Mouse (Mus musculus): ENCODE measurements around the gene Sync. TPM values are rescaled to one million over a fixed set of nuclear protein-coding genes. Genes with fewer than 3 reads are reported as not detected.
A peak's percentile ranks its signal among the peaks of the same experiment; 100 is the strongest.

The Sync gene
- total RNA-seq, 2 experiments from 2014 or later: 0.58 to 1.6 TPM

DNA sequence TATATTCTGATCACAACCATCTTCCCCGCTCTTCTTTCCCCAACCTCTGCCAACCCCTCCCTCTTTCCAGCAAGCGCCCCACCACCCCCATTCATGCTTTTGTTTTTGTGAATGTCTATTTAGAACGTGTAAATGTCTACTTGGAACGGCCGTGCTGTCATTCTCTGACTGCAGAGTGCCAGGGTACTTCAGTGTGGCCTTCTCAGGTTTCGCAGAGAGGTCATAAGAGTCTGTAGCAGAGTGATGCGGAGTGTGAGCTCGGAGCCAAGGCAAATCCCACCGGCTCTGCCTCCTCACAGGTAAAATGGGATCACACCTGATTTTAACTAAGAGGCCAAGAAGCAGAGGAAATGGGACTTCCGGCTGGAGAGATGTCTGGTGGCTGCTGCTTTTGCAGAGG is 11.7 kb downstream of the Sync start:
- DNase-seq: no peak
- intact Hi-C loops (cut with DNase I): no loop called here

GRCm38 (mm10) chr4:129303401-129303800 is 16.0 kb downstream of the Sync start:
- no peak for DNase-seq
- intact Hi-C loops (cut with DNase I): no loop called here

DNA sequence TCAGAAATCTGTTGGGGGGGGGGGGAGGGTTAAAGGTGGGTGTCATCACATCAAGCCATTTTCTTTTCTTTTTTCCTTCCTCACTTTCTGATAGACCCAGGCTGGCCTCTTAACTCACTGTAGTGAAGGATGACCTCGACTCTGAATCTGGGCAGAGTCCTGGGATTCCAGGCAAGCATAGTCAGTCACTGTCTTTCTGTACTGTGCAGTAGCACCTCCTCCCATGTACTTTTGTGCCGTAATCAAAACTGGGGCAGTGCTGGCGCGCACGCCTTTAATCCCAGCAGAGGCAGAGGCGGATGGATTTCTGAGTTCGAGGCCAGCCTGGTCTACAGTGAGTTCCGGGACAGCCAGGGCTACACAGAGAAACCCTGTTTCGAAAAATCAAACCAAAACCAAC is 16.4 kb downstream of the Sync start:
- no peak for DNase-seq
- intact Hi-C loops (cut with DNase I): no loop called here

DNA sequence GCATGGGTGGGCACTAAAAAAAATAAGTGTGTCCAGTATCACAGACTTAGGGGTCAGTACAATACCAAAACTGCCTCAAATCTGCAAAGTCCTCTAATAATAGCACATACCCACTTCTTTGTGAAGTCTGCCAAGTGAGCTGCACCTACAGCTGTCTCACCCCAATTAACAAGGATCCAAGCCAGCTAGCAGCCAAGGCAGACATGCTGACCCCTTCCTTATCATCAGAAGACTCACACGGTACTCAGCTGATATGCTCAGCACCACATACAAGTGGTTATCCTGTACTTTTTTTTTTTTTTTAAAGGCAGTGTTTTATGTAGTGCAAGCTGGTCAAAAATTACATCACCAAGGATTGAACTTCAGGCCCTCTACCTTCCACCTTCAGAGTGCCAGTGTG is 16.9 kb downstream of the Sync start:
- intact Hi-C loops (cut with DNase I): no loop called here
- no peak for DNase-seq

DNA sequence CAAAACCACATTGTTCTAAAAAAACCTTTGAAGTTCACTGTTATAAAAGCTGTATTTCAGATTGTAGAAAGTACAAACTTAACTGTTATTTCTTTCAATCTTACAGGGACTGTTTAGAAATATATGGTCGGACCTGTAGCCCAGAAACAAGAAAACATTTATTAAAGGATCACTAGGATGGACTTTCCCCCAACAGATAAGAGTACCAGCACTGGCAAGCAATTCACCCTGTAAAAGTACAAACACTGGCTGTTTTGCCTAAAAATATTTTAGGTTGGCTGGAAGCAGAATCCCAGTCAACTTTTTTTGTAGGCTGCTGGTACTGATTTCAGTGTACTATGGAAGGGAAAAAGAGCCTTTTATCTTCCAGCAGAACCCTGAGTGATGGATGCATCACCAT is 20.5 kb downstream of the Sync start:
- intact Hi-C loops (cut with DNase I): no loop called here
- DNase-seq: no peak

DNA sequence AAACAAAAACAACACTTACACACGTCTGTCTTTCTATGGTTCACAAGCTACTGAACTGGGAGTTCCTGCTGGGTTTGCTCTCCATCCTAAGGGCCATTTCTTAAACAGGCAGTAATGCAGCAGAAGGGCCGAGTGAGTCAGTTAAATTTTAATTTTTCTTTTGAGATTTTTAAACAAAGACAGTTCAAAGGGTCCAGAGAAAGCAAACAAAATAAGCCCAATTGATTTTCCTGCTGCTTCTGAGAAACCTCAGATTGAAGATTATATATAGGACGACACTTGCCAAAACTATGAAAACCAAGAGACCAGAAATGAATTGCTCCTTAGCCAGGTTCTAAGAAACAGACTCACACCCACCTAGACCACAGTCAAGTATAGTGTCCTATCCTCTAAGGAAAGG is 26.5 kb downstream of the Sync start:
- intact Hi-C loops (cut with DNase I): no loop called here

DNA sequence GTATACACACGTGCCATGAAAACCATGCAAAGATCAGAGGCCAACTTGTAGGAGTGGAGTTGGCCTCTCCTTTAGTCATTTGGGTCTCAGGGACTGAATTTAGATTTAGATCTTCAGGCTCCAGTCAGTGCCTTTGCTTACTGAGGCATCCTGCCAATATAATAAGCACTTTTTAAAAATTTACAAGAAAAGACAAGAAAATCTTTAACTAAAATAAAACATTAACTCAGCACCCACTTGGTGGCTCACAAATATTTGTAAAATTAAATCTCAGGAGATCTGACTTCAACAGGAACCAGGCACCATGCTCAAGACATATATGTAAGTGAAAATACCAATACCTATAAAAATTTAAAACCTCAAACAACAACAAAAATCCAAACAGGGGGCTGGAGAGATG is 33.5 kb downstream of the Sync start:
- no peak for DNase-seq
- intact Hi-C loops (cut with DNase I): no loop called here

More for the DNA sequence above, 26.5 kb downstream of the Sync start:
- no peak for DNase-seq

DNA sequence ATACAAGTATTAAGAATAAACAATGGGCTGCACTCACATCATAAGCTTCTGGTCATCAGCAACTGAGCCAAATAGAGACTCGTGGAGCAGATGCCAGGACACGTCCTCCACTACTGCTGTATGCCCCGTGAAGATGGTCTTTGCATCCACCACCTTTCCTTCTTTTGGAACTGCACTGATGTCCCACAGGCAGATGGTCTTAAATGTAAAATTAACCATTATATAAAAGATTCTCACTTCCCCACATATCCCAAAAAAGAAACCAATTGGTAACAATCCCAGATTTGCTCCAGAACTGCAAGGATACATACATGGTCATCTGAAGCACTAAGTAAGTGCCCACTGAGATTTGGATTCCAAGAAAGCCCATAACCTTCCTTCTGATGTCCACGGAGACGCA is 34.6 kb downstream of the Sync start:
- no peak for DNase-seq
- intact Hi-C loops (cut with DNase I): no loop called here

GRCm38 (mm10) chr4:129323491-129323890 is 36.1 kb downstream of the Sync start:
- intact Hi-C loops (cut with DNase I): no loop called here

DNA sequence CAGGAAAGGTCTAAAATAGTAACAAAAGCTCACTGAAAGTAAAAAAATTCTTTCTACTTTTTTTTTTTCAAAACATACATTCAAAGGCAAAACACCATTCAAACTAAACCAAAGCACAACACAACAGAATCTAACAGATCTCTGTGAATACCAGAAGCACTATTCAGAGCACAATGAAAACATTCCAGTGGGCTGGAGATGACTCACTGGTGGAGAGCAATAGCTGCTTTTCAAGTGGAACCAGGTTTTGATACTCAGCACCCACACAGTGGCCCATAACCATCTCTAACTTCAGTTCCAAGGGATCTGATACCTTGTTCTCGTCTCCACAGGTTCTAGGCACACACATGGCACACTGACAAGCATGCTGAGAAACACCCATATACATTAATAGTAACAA is 37.3 kb downstream of the Sync start:
- DNase-seq: no peak
- intact Hi-C loops (cut with DNase I): no loop called here

More at GRCm38 (mm10) chr4:129323491-129323890, 36.1 kb downstream of the Sync start:
- DNase-seq: no peak

DNA sequence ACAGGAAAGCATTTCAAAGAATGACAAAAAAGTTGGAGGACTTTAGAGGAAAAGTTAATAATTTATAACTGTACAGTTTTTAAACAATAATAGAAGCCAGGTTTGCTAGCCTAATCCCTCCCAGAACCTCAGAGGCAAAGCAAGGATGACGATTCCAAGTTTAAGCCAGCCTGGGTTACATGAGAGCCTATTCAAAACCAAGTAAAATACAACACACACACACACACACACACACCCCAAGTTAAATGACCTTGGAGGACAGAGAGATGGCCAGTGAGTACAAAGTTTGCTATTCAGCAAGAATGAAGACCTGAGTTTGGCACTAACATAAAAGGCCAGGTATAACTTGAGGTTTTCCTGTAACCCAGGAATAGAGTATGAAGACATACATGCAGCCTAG is 38.8 kb downstream of the Sync start:
- DNase-seq: no peak
- intact Hi-C loops (cut with DNase I): no loop called here

DNA sequence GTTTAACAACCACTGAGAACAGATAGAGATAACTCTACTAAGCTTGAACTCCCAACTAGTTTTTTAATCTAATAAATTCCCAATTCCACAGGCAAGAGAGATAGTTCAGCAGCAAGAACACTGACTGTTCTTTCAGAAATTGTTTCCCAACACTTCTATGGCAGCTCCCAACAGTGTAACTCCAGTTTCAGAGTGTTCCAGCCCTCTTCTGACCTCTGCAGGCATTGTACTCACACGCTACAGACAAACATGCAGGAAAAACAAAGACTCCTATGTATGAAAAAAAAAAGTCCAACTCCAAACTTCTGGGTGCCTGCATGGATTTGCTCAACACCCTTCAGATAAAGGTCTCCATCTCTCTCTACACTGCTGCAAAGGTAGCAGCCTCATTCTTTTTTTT is 45.4 kb downstream of the Sync start:
- intact Hi-C loops (cut with DNase I): no loop called here
- DNase-seq: no peak

- intact Hi-C loops (cut with DNase I): no loop called here
Observed at GRCm38 (mm10) chr4:129334677-129335215, 47.3 kb downstream of the Sync start.

DNA sequence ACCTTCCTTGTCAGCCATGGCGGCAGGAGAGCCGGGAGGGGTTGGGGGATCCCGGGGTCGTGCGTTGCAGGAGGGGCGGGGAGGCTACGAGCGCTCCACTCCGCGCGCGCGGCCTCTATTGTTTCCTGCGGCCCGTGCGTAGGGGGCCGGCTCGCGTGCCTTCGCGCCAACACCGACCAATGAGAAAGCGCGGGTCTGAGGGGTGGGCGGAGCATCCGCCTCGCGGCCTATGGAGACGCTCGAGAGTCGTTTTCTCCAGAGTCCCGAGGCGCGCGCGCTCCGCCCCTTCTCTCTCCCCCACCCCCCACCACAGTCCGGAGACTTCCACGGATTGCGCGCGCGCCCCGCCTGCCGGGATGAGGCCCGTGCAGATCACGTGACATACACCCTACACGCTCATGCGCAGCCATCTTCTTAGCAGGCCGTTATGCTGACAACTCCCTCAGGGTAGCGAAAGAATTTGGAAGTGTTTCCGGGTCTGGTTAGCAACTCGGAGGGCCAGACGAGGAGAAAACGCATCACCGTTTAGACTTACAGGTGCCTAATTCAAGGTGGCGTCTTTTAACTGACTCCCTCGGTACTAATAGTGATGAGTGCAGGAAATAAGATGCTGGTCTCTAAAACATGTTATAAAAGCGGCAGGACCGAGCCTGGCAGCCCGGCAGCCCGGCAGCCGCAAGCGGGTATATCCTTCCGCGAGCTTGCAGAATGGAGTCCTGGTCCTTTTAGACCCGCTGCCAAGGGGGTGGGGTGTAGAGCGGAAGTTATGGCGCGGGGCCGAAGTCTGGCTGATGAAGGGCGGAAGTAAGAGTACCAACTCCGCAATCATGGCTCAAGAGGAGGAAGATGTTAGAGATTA is 48.0 kb downstream of the Sync start, which contains the start of the genes Rbbp4 and Zbtb8os:
Rbbp4 (minus strand) TSS at position 155 of the 859 bp plus-strand sequence.
Zbtb8os (plus strand) TSS at position 480 of the 859 bp plus-strand sequence.
- intact Hi-C loops (cut with DNase I): no loop called here
- DNase-seq: peak; percentile 99

More at GRCm38 (mm10) chr4:129334677-129335215, 47.3 kb downstream of the Sync start:
- no peak for DNase-seq

GRCm38 (mm10) chr4:129336291-129336690 is 48.9 kb downstream of the Sync start:
- DNase-seq: no peak
- intact Hi-C loops (cut with DNase I): no loop called here

DNA sequence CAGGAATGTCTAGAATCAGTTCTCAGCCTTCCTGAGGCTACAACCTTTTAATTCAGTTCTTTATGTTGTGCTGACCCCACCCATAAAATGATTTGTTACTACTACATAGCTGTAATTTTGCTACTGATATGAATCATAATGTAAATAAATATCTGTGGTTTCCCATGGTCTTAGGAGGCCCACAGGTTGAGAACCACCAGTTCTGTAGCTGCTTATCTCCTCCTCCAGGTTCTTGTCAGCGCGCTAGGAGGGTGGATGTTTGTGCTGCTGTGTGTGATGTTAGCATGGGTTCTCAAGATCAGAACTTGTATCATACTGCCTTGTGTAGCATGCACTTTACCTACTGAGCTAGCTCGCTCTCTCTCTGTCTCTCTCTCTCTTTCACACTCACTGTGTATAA is 52.3 kb downstream of the Sync start:
- intact Hi-C loops (cut with DNase I): no loop called here
- DNase-seq: no peak

DNA sequence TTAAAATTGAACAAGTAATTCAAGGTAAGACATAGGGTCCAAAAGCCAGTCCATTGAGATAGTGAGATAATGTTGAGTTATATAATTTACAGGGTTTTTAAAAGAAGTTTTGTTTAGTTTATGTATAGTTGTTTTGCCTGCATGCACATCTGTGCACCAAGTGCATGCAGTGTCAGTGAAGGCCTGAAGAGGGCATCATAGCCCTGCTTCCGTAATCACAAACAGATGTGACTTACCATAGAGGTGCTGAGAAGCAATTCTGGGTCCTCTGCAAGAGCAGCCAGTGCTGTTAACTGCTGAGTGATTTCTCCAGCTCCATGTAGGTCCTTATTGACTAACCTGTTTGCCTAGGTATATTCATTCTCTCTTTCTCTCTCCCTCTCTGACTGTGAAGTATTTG is 54.5 kb downstream of the Sync start:
- no peak for DNase-seq
- intact Hi-C loops (cut with DNase I): no loop called here

- intact Hi-C loops (cut with DNase I): no loop called here
- no peak for DNase-seq
Observed at GRCm38 (mm10) chr4:129342705-129343104, 55.3 kb downstream of the Sync start.

DNA sequence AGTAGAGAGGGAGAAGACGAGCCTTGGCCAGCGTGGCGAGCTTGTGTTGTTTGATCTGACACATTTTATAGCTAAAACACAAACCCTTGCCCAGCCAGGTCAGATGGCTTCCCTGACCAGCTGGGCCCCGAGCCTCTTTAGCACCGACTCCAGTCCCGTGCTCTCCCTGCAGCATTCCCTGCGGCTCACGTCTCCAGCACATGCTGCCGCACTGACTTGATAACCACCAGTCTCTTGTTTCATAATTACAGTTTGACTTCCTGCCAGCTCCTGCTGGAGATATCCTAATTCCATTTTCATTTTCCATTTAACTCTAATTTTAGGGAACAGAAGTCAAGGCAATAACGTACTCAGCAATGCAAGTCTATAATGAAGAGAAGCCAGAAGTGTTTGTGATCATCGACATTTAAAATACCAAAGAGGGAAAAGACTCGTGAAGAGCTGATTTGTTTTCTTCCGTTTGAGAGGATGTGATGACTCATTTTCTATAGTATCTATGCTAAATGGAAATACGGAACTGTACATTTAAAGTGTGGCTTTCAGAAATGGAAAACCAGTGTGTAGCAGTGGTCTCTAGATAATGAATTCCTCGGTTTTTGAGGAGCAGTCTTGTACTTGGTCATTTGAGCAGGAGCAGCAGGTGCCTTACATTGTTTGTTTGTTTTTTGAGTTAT is 59.2 kb downstream of the Sync start:
- no peak for DNase-seq
- intact Hi-C loops (cut with DNase I): no loop called here

GRCm38 (mm10) chr4:129350644-129351043 is 63.2 kb downstream of the Sync start:
- intact Hi-C loops (cut with DNase I): no loop called here

DNA sequence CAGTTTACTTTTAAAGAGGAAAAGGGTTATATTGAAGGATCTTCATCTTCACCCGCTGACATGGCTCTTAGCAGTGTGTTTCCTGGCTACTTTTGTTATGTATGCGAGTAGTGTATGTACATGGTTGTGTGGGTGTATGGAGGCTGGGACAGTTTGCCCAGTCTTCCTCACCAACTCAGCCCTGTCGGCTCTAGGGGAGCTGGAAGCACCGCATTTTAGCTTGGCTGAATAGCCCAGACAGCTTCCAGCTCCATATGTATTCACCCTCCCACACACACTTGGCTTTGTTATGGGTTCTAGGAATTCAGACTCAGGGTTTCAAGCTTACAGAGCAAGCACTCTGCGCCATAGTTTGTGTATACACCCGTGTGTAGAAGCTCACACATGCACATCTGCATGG is 63.7 kb downstream of the Sync start:
- DNase-seq: no peak
- intact Hi-C loops (cut with DNase I): no loop called here

More at GRCm38 (mm10) chr4:129350644-129351043, 63.2 kb downstream of the Sync start:
- peak; percentile 84 for DNase-seq

GRCm38 (mm10) chr4:129353176-129353575 is 65.8 kb downstream of the Sync start:
- intact Hi-C loops (cut with DNase I): no loop called here
- DNase-seq: no peak
